Mouse (Mus musculus): ENCODE measurements around the gene Immp2l. TPM values are rescaled to one million over a fixed set of nuclear protein-coding genes. Genes with fewer than 3 reads are reported as not detected.

Immp2l gene
- polyA plus RNA-seq, 1 experiment from 2014 or later, result 20.5 TPM

- no peaks in the 10 kb centered on the region for H3K27me3 ChIP-seq (replicated peaks; ENCODE audit: control insufficient read depth, insufficient read depth, low read length)
- ATAC-seq (replicated peaks; ENCODE audit: low FRiP score, low TSS enrichment, low read depth), result no peak
- no peak for DNase-seq (ENCODE audit: low spot score)
- H3K27ac ChIP-seq (ENCODE audit: low read depth), result no peak overlapping the region
- no peak overlapping the region for H3K4me2 ChIP-seq (ENCODE audit: low read length)
- WGBS, result 50% methylated on average over 2 of the region's 2 CpGs
- no peaks in the 10 kb centered on the region for H3K36me3 ChIP-seq (ENCODE audit: control insufficient read depth, insufficient read depth, low read length)
- no peaks in the 10 kb centered on the region for H3K9me3 ChIP-seq (ENCODE audit: control insufficient read depth, low read length)
- H3K4me1 ChIP-seq (replicated peaks; ENCODE audit: control insufficient read depth, insufficient read depth, low read length), result no peaks in the 10 kb centered on the region
- no peak overlapping the region for H3K9ac ChIP-seq (ENCODE audit: low read length)
- no peak overlapping the region for H3K4me3 ChIP-seq (ENCODE audit: low read depth, low read length)
Observed at GRCm38 (mm10) chr12:41231966-41232365, 208.1 kb downstream of the Immp2l start.

GRCm38 (mm10) chr12:41237880-41238279 lies 214.0 kb downstream of the Immp2l start:
- H3K27ac ChIP-seq (ENCODE audit: low read depth), result no peak overlapping the region
- no peak overlapping the region for H3K9ac ChIP-seq (ENCODE audit: low read length)
- DNase-seq (ENCODE audit: low spot score) (no peak), ATAC-seq (replicated peaks; ENCODE audit: low FRiP score, low TSS enrichment, low read depth) (no peak)
- WGBS, result 74% methylated on average over 3 of the region's 3 CpGs
- no peak overlapping the region for H3K4me3 ChIP-seq (ENCODE audit: low read depth, low read length)
- H3K27me3 ChIP-seq (replicated peaks; ENCODE audit: control insufficient read depth, insufficient read depth, low read length), result no peaks in the 10 kb centered on the region
- no peak overlapping the region for H3K4me2 ChIP-seq (ENCODE audit: low read length)
- H3K36me3 ChIP-seq (ENCODE audit: control insufficient read depth, insufficient read depth, low read length), result no peaks in the 10 kb centered on the region
- H3K9me3 ChIP-seq (ENCODE audit: control insufficient read depth, low read length), result no peaks in the 10 kb centered on the region
- no peaks in the 10 kb centered on the region for H3K4me1 ChIP-seq (replicated peaks; ENCODE audit: control insufficient read depth, insufficient read depth, low read length)

- no peak for ATAC-seq (replicated peaks; ENCODE audit: low FRiP score, low TSS enrichment, low read depth)
- no peak for DNase-seq (ENCODE audit: low spot score)
- H3K27ac ChIP-seq (ENCODE audit: low read depth), result no peak overlapping the region
- no peaks in the 10 kb centered on the region for H3K4me1 ChIP-seq (replicated peaks; ENCODE audit: control insufficient read depth, insufficient read depth, low read length)
- no peaks in the 10 kb centered on the region for H3K36me3 ChIP-seq (ENCODE audit: control insufficient read depth, insufficient read depth, low read length)
- H3K9me3 ChIP-seq (ENCODE audit: control insufficient read depth, low read length), result no peaks in the 10 kb centered on the region
- 34% methylated on average over 2 of the region's 2 CpGs for WGBS
- H3K4me3 ChIP-seq (ENCODE audit: low read depth, low read length), result no peak overlapping the region
- no peaks in the 10 kb centered on the region for H3K27me3 ChIP-seq (replicated peaks; ENCODE audit: control insufficient read depth, insufficient read depth, low read length)
- no peak overlapping the region for H3K4me2 ChIP-seq (ENCODE audit: low read length)
- no peak overlapping the region for H3K9ac ChIP-seq (ENCODE audit: low read length)
Observed at GRCm38 (mm10) chr12:41241221-41241620, 217.3 kb downstream of the Immp2l start.

GRCm38 (mm10) chr12:41248254-41248653 lies 224.4 kb downstream of the Immp2l start:
- Histone ChIP-seq H3K27me3 (replicated peaks; ENCODE audit: control insufficient read depth, insufficient read depth, low read length) (no peaks in the 10 kb centered on the region), H3K4me3 (ENCODE audit: low read depth, low read length) (no peak overlapping the region), H3K27ac (ENCODE audit: low read depth) (no peak overlapping the region), H3K9ac (ENCODE audit: low read length) (no peak overlapping the region), H3K4me2 (ENCODE audit: low read length) (no peak overlapping the region), H3K4me1 (replicated peaks; ENCODE audit: control insufficient read depth, insufficient read depth, low read length) (no peaks in the 10 kb centered on the region), H3K36me3 (ENCODE audit: control insufficient read depth, insufficient read depth, low read length) (no peaks in the 10 kb centered on the region), H3K9me3 (ENCODE audit: control insufficient read depth, low read length) (no peaks in the 10 kb centered on the region)
- no peak for ATAC-seq (replicated peaks; ENCODE audit: low FRiP score, low TSS enrichment, low read depth)
- WGBS, result 93% methylated on average over 1 of the region's 1 CpGs
- DNase-seq (ENCODE audit: low spot score), result no peak

- no peak for ATAC-seq (replicated peaks; ENCODE audit: low FRiP score, low TSS enrichment, low read depth)
- H3K4me3 ChIP-seq (ENCODE audit: low read depth, low read length), result no peak overlapping the region
- no peaks in the 10 kb centered on the region for H3K36me3 ChIP-seq (ENCODE audit: control insufficient read depth, insufficient read depth, low read length)
- no peaks in the 10 kb centered on the region for H3K9me3 ChIP-seq (ENCODE audit: control insufficient read depth, low read length)
- no peaks in the 10 kb centered on the region for H3K4me1 ChIP-seq (replicated peaks; ENCODE audit: control insufficient read depth, insufficient read depth, low read length)
- DNase-seq (ENCODE audit: low spot score), result no peak
- H3K4me2 ChIP-seq (ENCODE audit: low read length), result no peak overlapping the region
- 79% methylated on average over 3 of the region's 3 CpGs for WGBS
- H3K27ac ChIP-seq (ENCODE audit: low read depth), result no peak overlapping the region
- H3K27me3 ChIP-seq (replicated peaks; ENCODE audit: control insufficient read depth, insufficient read depth, low read length), result no peaks in the 10 kb centered on the region
- no peak overlapping the region for H3K9ac ChIP-seq (ENCODE audit: low read length)
Observed at GRCm38 (mm10) chr12:41250123-41250522, 226.2 kb downstream of the Immp2l start.

- Histone ChIP-seq H3K9me3 (ENCODE audit: control insufficient read depth, low read length) (no peaks in the 10 kb centered on the region), H3K9ac (ENCODE audit: low read length) (no peak overlapping the region), H3K4me1 (replicated peaks; ENCODE audit: control insufficient read depth, insufficient read depth, low read length) (no peaks in the 10 kb centered on the region), H3K36me3 (ENCODE audit: control insufficient read depth, insufficient read depth, low read length) (no peaks in the 10 kb centered on the region), H3K4me3 (ENCODE audit: low read depth, low read length) (no peak overlapping the region), H3K27ac (ENCODE audit: low read depth) (no peak overlapping the region), H3K27me3 (replicated peaks; ENCODE audit: control insufficient read depth, insufficient read depth, low read length) (no peaks in the 10 kb centered on the region), H3K4me2 (ENCODE audit: low read length) (no peak overlapping the region)
- WGBS, result 74% methylated on average over 2 of the region's 2 CpGs
- ATAC-seq (replicated peaks; ENCODE audit: low FRiP score, low TSS enrichment, low read depth), result no peak
- DNase-seq (ENCODE audit: low spot score), result no peak
Observed at GRCm38 (mm10) chr12:41257905-41258304, 234.0 kb downstream of the Immp2l start.

- ATAC-seq (replicated peaks; ENCODE audit: low FRiP score, low TSS enrichment, low read depth), result no peak
- no peaks in the 10 kb centered on the region for H3K9me3 ChIP-seq (ENCODE audit: control insufficient read depth, low read length)
- 74% methylated on average over 2 of the region's 2 CpGs for WGBS
- no peaks in the 10 kb centered on the region for H3K27me3 ChIP-seq (replicated peaks; ENCODE audit: control insufficient read depth, insufficient read depth, low read length)
- no peaks in the 10 kb centered on the region for H3K4me1 ChIP-seq (replicated peaks; ENCODE audit: control insufficient read depth, insufficient read depth, low read length)
- H3K36me3 ChIP-seq (ENCODE audit: control insufficient read depth, insufficient read depth, low read length), result no peaks in the 10 kb centered on the region
- no peak for DNase-seq (ENCODE audit: low spot score)
- no peak overlapping the region for H3K4me2 ChIP-seq (ENCODE audit: low read length)
- H3K27ac ChIP-seq (ENCODE audit: low read depth), result no peak overlapping the region
- no peak overlapping the region for H3K4me3 ChIP-seq (ENCODE audit: low read depth, low read length)
- no peak overlapping the region for H3K9ac ChIP-seq (ENCODE audit: low read length)
Observed at GRCm38 (mm10) chr12:41259608-41260007, 235.7 kb downstream of the Immp2l start.

- H3K9ac ChIP-seq (ENCODE audit: low read length), result no peak overlapping the region
- no peaks in the 10 kb centered on the region for H3K36me3 ChIP-seq (ENCODE audit: control insufficient read depth, insufficient read depth, low read length)
- DNase-seq (ENCODE audit: low spot score) (no peak), ATAC-seq (replicated peaks; ENCODE audit: low FRiP score, low TSS enrichment, low read depth) (no peak)
- H3K4me1 ChIP-seq (replicated peaks; ENCODE audit: control insufficient read depth, insufficient read depth, low read length), result no peaks in the 10 kb centered on the region
- no peak overlapping the region for H3K27ac ChIP-seq (ENCODE audit: low read depth)
- H3K4me2 ChIP-seq (ENCODE audit: low read length), result no peak overlapping the region
- no peaks in the 10 kb centered on the region for H3K9me3 ChIP-seq (ENCODE audit: control insufficient read depth, low read length)
- WGBS, result 90% methylated on average over 8 of the region's 8 CpGs
- no peaks in the 10 kb centered on the region for H3K27me3 ChIP-seq (replicated peaks; ENCODE audit: control insufficient read depth, insufficient read depth, low read length)
- H3K4me3 ChIP-seq (ENCODE audit: low read depth, low read length), result no peak overlapping the region
Observed at GRCm38 (mm10) chr12:41274136-41274535, 250.2 kb downstream of the Immp2l start.

GRCm38 (mm10) chr12:41275361-41275760 lies 251.5 kb downstream of the Immp2l start:
- Histone ChIP-seq H3K9me3 (ENCODE audit: control insufficient read depth, low read length) (no peaks in the 10 kb centered on the region), H3K36me3 (ENCODE audit: control insufficient read depth, insufficient read depth, low read length) (no peaks in the 10 kb centered on the region), H3K9ac (ENCODE audit: low read length) (no peak overlapping the region), H3K27me3 (replicated peaks; ENCODE audit: control insufficient read depth, insufficient read depth, low read length) (no peaks in the 10 kb centered on the region), H3K4me3 (ENCODE audit: low read depth, low read length) (no peak overlapping the region), H3K27ac (ENCODE audit: low read depth) (no peak overlapping the region), H3K4me1 (replicated peaks; ENCODE audit: control insufficient read depth, insufficient read depth, low read length) (no peaks in the 10 kb centered on the region), H3K4me2 (ENCODE audit: low read length) (no peak overlapping the region)
- 34% methylated on average over 3 of the region's 3 CpGs for WGBS
- ATAC-seq (replicated peaks; ENCODE audit: low FRiP score, low TSS enrichment, low read depth), result no peak
- DNase-seq (ENCODE audit: low spot score), result no peak

All from intestine, embryonic 14.5 days (tissue).